Mouse (Mus musculus) T-cell, adult 66 days (primary cell): ENCODE measurements around the gene Ece1. TPM values are rescaled to one million over a fixed set of nuclear protein-coding genes. Genes with fewer than 3 reads are reported as not detected.

ENCODE experiments used
- total RNA-seq, 2 experiments: library from RNA; stranded (reverse); gene quantifications; 3 replicates in 1 of 2; 4 replicates in 1 of 2; pipeline ENCODE4 v1.2.4; 2023

The Ece1 gene
- total RNA-seq = 10 to 100 TPM; 21.9 to 31.0 TPM

DNA sequence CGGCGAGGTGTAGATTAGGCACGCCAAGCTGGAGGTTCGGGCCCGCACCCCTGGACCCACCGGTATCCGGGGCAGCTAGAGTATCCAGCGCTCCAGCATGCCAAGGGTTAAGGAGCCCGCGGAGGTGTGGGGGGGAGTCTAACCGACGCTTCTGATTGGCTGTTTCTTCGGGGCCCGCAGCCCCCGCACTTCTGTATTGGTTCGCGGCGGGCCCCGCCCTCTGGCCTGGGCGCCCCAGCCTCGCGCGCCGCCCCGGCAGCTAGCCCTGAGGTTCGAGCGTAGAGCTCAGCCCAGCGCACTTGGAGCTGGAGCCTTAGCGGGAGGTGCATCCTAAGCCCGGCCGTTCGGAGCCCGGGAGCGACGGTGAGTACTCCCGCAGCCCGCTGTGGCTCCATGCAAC lies at the start of gene Ece1:
Gene Ece1, plus strand, starts transcription at position 219 of the 400 bp plus-strand sequence.

GRCm38 (mm10) chr4:137992890-137993289 lies 130.9 kb downstream of the Ece1 start, which contains the start of gene Eif4g3:
Eif4g3 (plus strand) TSS chr4:137993022.

Other genes starting within 250 kb of the Ece1 start
- 1 to 10 TPM in 1 of 2 experiments, under 1 TPM in 1; 0.82 to 1.3 TPM for gene Rap1gap, start 197.5 kb upstream of the Ece1 start, total RNA-seq
- gene Alpl, start 65.9 kb upstream of the Ece1 start, total RNA-seq = 10 to 100 TPM; 10.4 to 15.1 TPM
- 100 to 1,000 TPM; 143 to 145 TPM for gene Eif4g3, start 130.8 kb downstream of the Ece1 start, total RNA-seq